Mouse (Mus musculus) spleen, postnatal 14 days (tissue): Measurements from ENCODE around the gene 6030468B19Rik.
"Not testable (repeated sequence)": the region's sequence is repeated elsewhere in the genome, so short reads cannot be mapped to it uniquely, and the experiment has no call there.

Experiments
- DNase-seq, 2 experiments: peaks; one replicate each; pipeline ENCODE4 v3.0.0; 2021 to 2022; ENCODE audit warnings: low spot score in 2 of 2

The 6030468B19Rik gene

GRCm38 (mm10) chr11:117801650-117802049 lies 4.2 kb downstream of the 6030468B19Rik start:
- DNase-seq: no peak

GRCm38 (mm10) chr11:117803166-117803688 lies 5.8 kb downstream of the 6030468B19Rik start:
- DNase-seq: no peak

- DNase-seq: no peak
Measured at GRCm38 (mm10) chr11:117806781-117807180, 9.3 kb downstream of the 6030468B19Rik start.

- DNase-seq: peak; percentile 61 to 73
Measured at GRCm38 (mm10) chr11:117809407-117810311, 12.2 kb downstream of the 6030468B19Rik start, which contains the start of the genes Gm20708 and Syngr2. Gene Gm20708, plus strand, starts transcription at chr11:117809668. Gene Syngr2, plus strand, starts transcription at chr11:117809668.

DNA sequence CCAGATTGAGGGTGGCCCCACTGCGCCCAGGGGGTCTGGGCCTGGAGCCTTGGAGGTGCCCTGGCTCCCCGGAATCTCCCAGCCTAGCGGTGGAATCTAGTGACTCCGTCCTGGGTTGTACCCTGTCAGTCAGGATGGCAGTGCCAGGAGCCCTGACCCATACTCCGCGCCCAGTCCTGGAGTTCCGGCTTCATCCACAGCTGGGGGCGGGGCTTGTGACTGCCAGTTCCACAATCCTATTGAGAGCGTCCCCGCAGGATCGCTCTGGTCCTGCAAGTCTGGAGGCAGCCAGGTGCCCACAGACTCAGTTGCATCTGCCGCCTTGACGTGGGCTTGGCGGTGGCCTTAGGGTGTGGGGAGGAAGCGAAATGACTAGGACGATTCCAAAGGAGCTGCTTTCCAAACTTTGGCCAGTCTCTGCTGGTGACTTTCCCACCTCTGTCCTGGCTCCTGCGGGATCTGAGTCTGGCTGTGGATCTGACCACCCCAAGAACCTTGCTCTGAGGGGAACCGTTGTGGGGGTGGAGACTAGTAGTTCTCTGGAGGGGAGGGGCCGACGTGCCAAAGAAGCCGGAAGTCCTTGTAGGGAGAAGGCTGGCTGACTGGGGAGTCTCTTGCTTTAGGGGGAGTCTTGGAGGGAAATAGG lies 13.1 kb downstream of the 6030468B19Rik start:
- peak; percentile 57 to 72 for DNase-seq

GRCm38 (mm10) chr11:117813867-117814266 lies 16.4 kb downstream of the 6030468B19Rik start:
- no peak for DNase-seq

- no peak for DNase-seq
Measured at GRCm38 (mm10) chr11:117814704-117815366, 17.4 kb downstream of the 6030468B19Rik start.

GRCm38 (mm10) chr11:117815850-117816249 lies 18.4 kb downstream of the 6030468B19Rik start:
- DNase-seq: not testable (repeated sequence)

DNA sequence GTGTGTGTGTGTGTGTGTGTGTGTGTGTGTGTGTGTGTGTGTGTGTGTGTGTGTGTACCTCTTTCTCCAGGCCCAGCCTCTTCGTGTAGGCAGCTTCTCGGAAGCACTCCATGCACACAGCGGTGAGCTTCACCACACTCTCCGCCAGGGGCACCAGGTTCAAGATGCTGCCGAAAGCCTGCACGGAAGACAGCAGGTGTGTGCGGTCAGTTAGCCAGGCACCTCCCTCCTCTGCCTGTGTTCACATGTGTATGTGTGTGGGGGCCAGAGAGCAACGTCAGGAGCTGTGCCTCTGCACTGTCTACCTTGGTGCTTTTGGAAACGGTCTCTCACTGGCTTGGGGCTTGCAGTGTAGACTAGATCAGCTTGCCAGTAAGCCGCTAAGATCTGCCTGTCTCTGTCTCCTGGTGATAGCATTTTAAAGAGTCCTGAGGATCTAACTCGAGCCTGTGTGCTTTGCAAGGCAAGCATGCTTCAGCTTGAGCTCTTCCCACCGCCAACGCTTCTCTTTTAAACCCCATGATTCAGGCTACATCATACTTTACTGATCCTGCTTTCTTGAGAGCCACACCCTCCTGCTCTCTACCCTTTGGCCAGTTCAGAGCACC lies 19.0 kb downstream of the 6030468B19Rik start:
- DNase-seq: no peak

DNA sequence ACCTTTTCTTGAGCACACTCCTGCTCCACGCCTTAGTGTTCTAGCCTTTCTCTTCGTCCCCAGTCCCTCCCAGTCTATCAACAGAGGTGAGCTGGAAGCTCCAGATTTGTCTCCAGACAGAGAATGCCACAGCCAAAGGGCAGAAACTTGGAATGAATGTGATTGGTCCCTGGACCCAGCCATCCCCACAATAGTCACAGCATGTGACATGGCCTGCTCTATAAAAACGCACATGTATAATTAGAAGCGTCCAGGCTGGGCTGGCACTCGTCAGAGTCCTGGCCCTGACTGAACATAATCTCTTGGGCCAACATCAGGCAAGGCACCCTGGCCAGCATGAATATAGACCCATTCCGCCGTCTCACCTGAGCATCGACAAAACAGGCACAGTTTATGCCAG lies 21.6 kb downstream of the 6030468B19Rik start:
- DNase-seq: no peak

GRCm38 (mm10) chr11:117820173-117820572 lies 22.7 kb downstream of the 6030468B19Rik start:
- DNase-seq: no peak

- DNase-seq: no peak
Measured at GRCm38 (mm10) chr11:117821868-117822267, 24.4 kb downstream of the 6030468B19Rik start.

GRCm38 (mm10) chr11:117822728-117823241 lies 25.3 kb downstream of the 6030468B19Rik start:
- no peak for DNase-seq

- no peak for DNase-seq
Measured at GRCm38 (mm10) chr11:117823411-117823810, 26.0 kb downstream of the 6030468B19Rik start.

- DNase-seq: peak; percentile 68 to 82
Measured at GRCm38 (mm10) chr11:117824060-117824969, 26.9 kb downstream of the 6030468B19Rik start.

DNA sequence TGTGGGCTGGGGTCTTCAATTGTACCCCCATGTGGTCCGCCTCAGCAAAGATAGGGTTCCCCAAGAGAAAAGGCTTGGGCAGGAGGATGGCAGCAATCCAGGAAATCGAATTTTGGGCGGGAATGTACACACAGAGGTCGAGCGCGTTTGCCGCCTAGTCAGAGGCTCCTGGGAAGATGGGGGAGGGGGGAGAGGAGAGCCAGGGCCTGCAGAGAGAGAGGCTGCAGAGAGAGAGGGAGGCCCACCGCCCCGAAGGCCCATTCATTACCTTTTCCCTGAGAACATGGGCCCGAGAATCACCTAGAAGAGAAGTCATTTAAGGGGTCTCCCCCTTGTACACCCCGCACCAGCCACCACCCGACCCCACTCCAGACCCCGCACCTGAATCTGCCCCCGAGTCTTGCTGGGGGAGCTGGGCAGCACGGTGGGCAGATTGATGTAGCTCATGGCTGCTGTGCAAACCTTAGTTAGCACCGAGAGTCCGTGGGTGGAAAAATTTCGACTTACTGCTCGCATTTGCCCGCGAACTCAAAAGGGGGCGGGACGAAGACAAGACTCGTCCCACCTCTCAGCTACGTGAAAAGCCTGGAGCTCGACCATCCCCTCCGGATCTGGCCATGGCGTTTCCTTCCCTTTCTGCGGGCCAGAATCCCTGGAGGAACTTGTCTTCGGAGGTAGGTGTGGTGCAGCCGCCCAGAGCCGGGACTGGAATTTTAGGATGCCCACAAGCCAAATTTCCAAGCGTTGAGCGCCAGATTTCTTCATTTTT lies 28.1 kb downstream of the 6030468B19Rik start, which contains the start of the genes Afmid and Tk1:
TSS of gene Afmid (plus strand) at position 592 of the 769 bp plus-strand sequence.
TSS of gene Tk1 (minus strand) at position 760 of the 769 bp plus-strand sequence.
- DNase-seq: peak; percentile 59 to 64

DNA sequence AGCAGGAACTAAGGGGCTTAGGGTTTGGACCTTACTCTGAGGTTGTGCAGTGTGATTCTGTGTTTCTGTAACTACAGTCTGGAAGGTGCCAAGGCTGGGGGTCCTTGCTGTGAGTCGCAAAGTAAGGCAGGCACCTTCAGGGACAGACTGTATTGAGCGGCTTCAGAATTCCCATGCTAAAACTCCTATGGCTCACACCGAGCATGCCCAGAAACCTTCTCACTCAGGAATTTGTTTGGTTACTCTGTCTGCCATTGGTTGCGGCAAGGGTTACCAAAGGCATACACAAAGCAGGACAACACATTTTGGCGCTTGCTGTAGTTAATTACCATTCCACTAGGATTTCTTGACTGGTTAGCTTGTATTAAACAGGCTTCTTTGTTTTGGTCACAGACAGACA lies 28.7 kb downstream of the 6030468B19Rik start:
- DNase-seq: no peak

DNA sequence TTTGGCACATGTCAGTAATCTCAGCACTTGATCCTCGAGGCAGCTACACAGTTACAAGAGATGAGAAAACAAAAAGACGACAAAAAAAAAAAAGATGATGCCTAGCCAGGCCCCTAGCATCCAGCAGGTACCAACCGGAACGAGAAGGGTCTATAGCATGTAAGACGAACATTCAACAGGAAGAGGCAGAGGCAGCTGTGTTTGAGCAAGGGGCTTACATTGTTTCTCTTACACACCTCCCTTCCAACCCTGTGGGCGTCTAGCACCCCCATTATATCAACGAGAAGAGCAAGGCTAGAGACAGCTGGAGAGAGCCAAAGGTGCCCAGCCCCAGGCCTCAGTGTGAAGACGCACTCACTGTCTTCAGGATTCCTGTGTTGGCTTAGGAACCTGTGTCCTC lies 29.5 kb downstream of the 6030468B19Rik start:
- DNase-seq: no peak

DNA sequence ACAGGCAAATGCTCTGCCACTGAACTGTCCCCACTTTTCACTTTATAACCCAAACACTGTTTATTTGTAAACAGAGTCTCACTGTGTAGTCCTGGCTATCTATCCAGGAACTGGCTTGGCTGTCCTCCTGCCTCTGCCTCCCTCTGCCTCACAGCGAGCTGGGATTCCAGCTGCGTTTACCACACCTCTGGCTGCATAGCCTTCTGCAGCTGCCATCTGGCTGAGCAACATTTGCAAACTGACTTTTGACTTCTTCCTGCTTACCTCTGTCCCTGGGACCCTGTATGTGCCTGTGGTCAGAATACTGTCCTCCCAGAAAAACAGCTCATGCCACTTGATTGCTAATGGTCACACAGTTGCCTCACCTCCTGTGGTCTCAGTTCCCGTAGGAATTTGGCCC lies 29.9 kb downstream of the 6030468B19Rik start:
- no peak for DNase-seq
